Mouse (Mus musculus) embryo, embryonic 10 days (tissue): ENCODE results near the gene Dppa3.

Source experiments
- DNase-seq: peaks from one replicate; pipeline ENCODE4 v3.0.0-alpha.2; 2015; ENCODE audit warnings: low spot score

Gene Dppa3

DNA sequence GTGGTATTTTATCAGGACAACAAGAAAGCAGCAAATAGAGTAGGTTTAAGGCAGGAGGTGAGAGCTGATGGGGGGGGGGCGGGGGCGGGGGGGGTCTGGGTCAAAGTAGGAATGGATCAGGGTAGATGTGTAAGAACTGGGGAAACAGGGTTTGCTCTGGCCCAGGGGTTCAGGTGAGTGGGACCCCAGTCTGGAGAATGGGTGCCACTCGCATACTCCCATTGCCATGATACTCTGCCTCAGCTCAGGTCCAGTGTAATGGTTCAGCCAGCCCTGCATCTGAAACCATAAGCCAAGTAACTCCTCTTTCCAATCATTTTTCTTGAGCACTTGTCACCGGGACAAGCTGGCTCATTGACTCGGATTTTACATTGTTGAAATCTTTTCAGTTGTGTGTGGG lies 42.6 kb downstream of the Dppa3 start:
- no peak for DNase-seq

DNA sequence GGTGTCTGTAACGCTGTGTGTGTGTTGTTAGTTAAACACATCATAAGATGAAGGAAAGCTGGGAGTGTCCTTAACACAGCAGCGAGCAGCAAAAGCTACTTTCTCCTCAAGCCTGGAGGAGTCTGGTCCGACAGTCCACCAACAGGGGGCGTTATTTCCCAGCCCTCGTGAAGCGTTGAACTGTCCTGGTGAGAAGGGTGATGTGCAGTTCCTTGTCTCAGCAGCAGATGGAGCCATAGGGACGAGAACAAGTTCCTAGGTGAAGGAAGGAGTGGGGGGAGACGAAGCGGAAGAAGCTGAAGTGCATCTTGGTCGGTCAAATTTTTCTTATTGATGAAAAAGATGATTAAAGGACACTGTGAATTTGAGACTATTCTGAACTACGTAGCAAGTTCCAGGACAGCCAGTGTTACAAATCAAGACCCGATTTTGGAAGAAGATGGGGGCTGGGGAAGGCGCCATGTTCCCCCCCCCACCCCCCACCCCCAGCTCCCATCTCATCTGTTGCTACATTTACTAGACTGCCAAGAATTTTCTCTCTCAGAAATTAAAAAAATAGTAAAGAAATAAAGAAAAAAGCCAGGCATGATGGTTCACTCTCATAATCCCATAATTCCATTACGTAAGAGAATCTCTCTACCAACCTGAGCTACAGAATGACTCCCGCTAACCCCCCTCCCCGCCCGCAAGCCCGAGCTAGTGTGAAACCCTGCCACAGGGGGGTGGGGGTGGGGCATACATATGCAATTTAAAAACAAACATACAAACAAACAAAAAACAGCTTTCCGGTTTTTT lies 43.4 kb downstream of the Dppa3 start:
- DNase-seq = peak; percentile 99

- peak; percentile 18 for DNase-seq
Measured at GRCm38 (mm10) chr6:122670201-122670551, 44.0 kb downstream of the Dppa3 start.

GRCm38 (mm10) chr6:122670841-122671240 lies 44.6 kb downstream of the Dppa3 start:
- DNase-seq = no peak

DNA sequence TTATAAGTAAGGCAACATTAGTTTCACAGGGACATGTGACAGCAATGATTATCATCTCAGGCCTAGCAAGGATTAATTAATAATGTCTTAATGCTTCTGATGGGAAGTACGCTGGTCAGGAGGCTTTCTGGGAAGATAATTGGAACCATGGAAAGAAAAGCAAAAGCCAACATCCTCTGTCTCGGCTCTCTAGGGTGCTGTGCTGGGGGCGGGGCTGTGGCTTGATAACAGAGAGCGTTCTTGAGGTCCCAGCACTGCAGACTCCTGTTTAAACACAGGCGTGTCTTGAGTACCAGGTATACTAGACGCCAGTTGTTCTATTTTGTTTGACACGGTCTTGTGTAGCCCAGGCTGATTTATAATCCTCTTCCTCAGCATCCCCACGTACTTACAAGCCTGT lies 46.5 kb downstream of the Dppa3 start:
- DNase-seq = no peak
